Mouse (Mus musculus) forebrain, embryonic 14.5 days (tissue): ENCODE measurements around the gene H2-Ab1. TPM values are rescaled to one million over a fixed set of nuclear protein-coding genes. Genes with fewer than 3 reads are reported as not detected.
A peak's percentile ranks its signal among the peaks of the same experiment; 100 is the strongest.

ENCODE experiments used
- ATAC-seq: fragments of 200-750 bp; cut with Nextera tagmentation; 2 replicates; pipeline ENCODE4 v1.8.0; 2017; ENCODE audit warnings: mild to moderate bottlenecking, moderate library complexity
- DNase-seq: peaks from one replicate; pipeline ENCODE4 v3.0.0-alpha.2; 2015; ENCODE audit warnings: low spot score
- H3K27ac ChIP-seq: fragments of 300-500 bp; sonication (generic); 2 replicates; pipeline ENCODE4 v1.5.1; 2014; ENCODE audit warnings: low read depth, mild to moderate bottlenecking, control low read depth, low read length, moderate library complexity
- H3K27me3 ChIP-seq: fragments of 300-500 bp; sonication (generic); replicated peaks from 2 replicates; pipeline ENCODE4 v1.6.1; 2014; ENCODE audit warnings: low read length, control low read depth, mixed read lengths; ENCODE audit not compliant: control insufficient read depth, insufficient read depth
- H3K36me3 ChIP-seq: fragments of 300-500 bp; sonication (generic); 2 replicates; pipeline ENCODE4 v1.6.1; 2014; ENCODE audit warnings: low read length, control low read depth; ENCODE audit not compliant: control insufficient read depth, insufficient read depth
- H3K4me1 ChIP-seq: fragments of 300-500 bp; sonication (generic); 2 replicates; pipeline ENCODE4 v1.6.1; 2014; ENCODE audit warnings: antibody characterized with exemption, low read length, control low read depth; ENCODE audit not compliant: control insufficient read depth, insufficient read depth
- H3K4me2 ChIP-seq: fragments of 300-500 bp; sonication (generic); 2 replicates; pipeline ENCODE4 v1.6.1; 2014; ENCODE audit warnings: mild to moderate bottlenecking, control low read depth, low read length
- H3K4me3 ChIP-seq: fragments of 300-500 bp; sonication (generic); 2 replicates; pipeline ENCODE4 v1.5.1; 2014; ENCODE audit warnings: low read depth, low read length, control low read depth
- H3K9ac ChIP-seq: fragments of 300-500 bp; sonication (generic); 2 replicates; pipeline ENCODE4 v1.6.1; 2014; ENCODE audit warnings: mild to moderate bottlenecking, low read length, control low read depth, moderate library complexity
- H3K9me3 ChIP-seq: fragments of 300-500 bp; sonication (generic); replicated peaks from 2 replicates; pipeline ENCODE4 v1.6.1; 2016; ENCODE audit warnings: low read length, control low read depth, mixed read lengths; ENCODE audit not compliant: control insufficient read depth
- WGBS: fragments of 180-500 bp; shearing (Covaris S2); extraction: QIAGEN DNeasy Blood & Tissue Kit; methylation state at CpG from one replicate; pipeline ENCODE4 v1.1.7; 2014; 5-methylcytosine and 5-hydroxymethylcytosine counted together
- polyA plus RNA-seq: library from polyadenylated mRNA; unstranded; fragments of >200 nt; fragmentation: Nextera tagmentation; extraction: Ambion mirVana; gene quantifications from 2 replicates; pipeline ENCODE4 v1.2.1, GENCODE M21; 2014

The H2-Ab1 gene
- polyA plus RNA-seq, 1 experiment from 2014 or later: 1.4 TPM

GRCm38 (mm10) chr17:34263068-34263467, 5.6 kb downstream of the H2-Ab1 start:
- peak; percentile 95 for DNase-seq
- H3K9ac ChIP-seq: peak overlapping the region; percentile 33; the same call in 1 of the 2 replicates
- 2% methylated on average over 8 of the region's 8 CpGs for WGBS

DNA sequence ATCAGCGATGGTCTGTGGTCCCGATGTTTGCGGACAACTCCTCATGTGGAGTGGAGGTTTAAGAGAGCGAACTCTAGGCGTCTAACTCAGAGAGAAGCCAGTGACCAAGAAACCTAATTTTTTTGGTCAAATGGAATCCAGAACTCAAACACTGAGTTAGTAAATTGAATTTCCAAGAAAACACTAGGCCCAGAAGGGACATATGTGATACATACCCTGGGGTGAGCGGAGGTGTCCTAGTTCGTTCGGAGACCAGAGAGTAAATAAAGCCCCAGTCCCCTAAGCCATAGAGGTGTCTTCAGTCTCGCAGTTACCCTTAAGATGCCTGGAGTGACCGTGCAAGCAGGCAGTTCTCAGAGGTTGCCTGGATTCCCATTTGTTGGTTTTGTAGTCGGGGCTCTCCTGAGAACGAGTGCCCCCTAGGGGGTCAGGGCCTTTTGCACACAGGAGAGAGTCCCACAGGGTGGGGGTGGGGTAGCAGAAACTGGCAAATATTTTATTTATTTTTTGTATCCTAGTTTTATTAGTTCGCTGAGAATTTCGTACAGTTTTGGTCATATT, 6.4 kb downstream of the H2-Ab1 start:
- Histone ChIP-seq H3K9me3 (no peaks in the 10 kb centered on the region), H3K9ac (0 out of 2 replicates have a peak overlapping the region, but pooled peaks have one; percentile 33)
- peak; percentile 45 for DNase-seq

More at GRCm38 (mm10) chr17:34263068-34263467, 5.6 kb downstream of the H2-Ab1 start:
- ATAC-seq: peak; percentile 92
- H3K4me2 ChIP-seq: peak overlapping the region; percentile 83
- no peak overlapping the region for H3K27ac ChIP-seq
- H3K9me3 ChIP-seq: no peaks in the 10 kb centered on the region
- H3K36me3 ChIP-seq: no peaks in the 10 kb centered on the region
- H3K4me1 ChIP-seq: peaks cover 4% of the 10 kb centered on the region; the same call in 1 of the 2 replicates
- H3K27me3 ChIP-seq: peaks cover 19% of the 10 kb centered on the region
- peak overlapping the region; percentile 42 for H3K4me3 ChIP-seq

DNA sequence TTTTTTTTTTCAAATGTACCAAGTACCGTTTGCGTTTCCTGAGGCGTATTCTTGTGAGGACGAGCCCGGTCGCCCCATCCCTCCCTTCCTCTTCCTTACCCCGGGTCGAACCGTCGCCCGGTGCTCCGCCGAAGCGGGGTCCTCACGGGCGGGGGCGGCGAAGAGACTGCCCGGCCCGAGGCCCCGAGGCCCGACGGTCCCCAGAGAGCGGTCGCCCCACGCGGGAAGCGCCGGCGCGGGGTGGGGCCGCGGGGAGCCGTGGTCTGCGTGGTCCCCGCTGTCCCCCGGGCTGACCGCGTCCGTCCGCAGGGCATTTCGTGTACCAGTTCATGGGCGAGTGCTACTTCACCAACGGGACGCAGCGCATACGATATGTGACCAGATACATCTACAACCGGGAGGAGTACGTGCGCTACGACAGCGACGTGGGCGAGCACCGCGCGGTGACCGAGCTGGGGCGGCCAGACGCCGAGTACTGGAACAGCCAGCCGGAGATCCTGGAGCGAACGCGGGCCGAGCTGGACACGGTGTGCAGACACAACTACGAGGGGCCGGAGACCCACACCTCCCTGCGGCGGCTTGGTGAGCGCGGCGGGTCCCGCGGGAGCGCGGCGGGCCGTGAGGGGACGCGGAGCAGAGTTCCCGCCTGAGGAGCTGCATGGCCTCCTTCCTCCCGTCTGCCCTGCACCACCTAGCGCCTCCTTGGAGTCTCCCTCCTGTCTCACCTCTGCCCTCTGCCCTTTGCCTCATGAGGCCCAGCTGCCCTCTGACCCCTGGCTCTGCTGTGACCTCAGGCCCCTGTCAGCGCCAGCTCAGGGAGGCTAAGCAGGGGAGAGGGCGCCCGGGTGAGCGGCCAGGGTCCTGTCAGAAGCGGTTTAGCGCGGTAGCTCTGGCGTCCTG, 7.2 kb downstream of the H2-Ab1 start:
- H3K27ac ChIP-seq: no peak overlapping the region
- under 1% methylated on average over 79 of the region's 93 CpGs for WGBS
- peaks cover 19% of the 10 kb centered on the region for H3K27me3 ChIP-seq
- DNase-seq: peak; percentile 38
- H3K4me1 ChIP-seq: peaks cover 4% of the 10 kb centered on the region; the same call in 1 of the 2 replicates
- no peaks in the 10 kb centered on the region for H3K9me3 ChIP-seq
- H3K9ac ChIP-seq: peak overlapping the region; percentile 59
- peak overlapping the region; percentile 83 for H3K4me2 ChIP-seq
- ATAC-seq: peak; percentile 49
- no peaks in the 10 kb centered on the region for H3K36me3 ChIP-seq
- peak overlapping the region; percentile 42 for H3K4me3 ChIP-seq

More for the DNA sequence above, 6.4 kb downstream of the H2-Ab1 start:
- WGBS: 6% methylated on average over 14 of the region's 14 CpGs
- H3K36me3 ChIP-seq: no peaks in the 10 kb centered on the region
- peaks cover 19% of the 10 kb centered on the region for H3K27me3 ChIP-seq
- no peak overlapping the region for H3K27ac ChIP-seq
- peak overlapping the region; percentile 83 for H3K4me2 ChIP-seq
- no peak for ATAC-seq
- H3K4me3 ChIP-seq: peak overlapping the region; percentile 42
- H3K4me1 ChIP-seq: peaks cover 4% of the 10 kb centered on the region; the same call in 1 of the 2 replicates

DNA sequence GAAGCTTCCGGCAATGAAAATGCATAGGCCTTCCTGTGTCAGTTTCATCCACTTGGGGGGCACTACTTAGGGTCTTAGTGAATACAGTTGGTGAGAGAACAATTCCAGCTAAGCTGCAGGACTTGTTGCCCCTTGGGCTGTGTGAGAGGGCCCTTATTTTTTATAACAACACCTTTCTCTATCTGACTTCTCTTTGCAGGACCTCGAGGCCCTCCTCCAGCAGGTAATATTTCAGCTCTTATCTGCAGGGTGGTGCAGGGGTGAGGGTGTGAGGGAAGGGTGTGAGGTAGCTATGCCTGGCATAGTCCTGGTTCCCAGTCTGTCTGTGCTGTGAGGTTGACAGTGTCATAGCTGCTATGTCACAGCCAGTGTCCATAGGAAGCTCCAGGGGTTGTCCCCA, 10.8 kb downstream of the H2-Ab1 start:
- H3K4me1 ChIP-seq: peaks cover 4% of the 10 kb centered on the region; the same call in 1 of the 2 replicates
- WGBS: 80% methylated on average over 2 of the region's 2 CpGs
- no peak for ATAC-seq
- DNase-seq: no peak
- no peak overlapping the region for H3K9ac ChIP-seq
- no peaks in the 10 kb centered on the region for H3K36me3 ChIP-seq
- no peak overlapping the region for H3K4me2 ChIP-seq
- no peak overlapping the region for H3K4me3 ChIP-seq
- peaks cover 14% of the 10 kb centered on the region for H3K27me3 ChIP-seq
- no peaks in the 10 kb centered on the region for H3K9me3 ChIP-seq
- H3K27ac ChIP-seq: no peak overlapping the region

DNA sequence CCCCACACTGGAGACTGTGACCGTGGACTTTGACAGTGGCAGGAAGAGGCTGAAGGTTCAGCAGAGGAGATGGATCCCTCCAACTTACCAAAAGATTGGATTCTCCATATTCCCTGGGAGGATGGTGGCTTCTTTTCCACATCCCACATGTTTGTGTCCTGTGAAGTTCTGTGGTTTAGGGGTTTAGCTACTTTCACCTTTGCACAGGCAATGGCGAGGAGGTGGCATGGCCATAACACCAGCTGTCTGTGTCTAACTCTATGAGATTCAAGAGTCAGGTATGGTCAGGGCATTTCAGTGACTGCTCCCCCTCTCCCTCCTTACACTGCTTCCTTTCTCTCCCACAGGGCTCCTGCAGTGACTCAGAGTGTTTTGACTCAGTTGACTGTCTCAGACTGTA, 11.3 kb downstream of the H2-Ab1 start:
- Histone ChIP-seq H3K36me3 (no peaks in the 10 kb centered on the region), H3K27me3 (peaks cover 13% of the 10 kb centered on the region), H3K4me3 (no peak overlapping the region), H3K27ac (no peak overlapping the region), H3K4me2 (no peak overlapping the region), H3K9ac (no peak overlapping the region), H3K9me3 (no peaks in the 10 kb centered on the region), H3K4me1 (peaks cover 4% of the 10 kb centered on the region; the same call in 1 of the 2 replicates)
- WGBS: 95% methylated on average over 2 of the region's 2 CpGs
- DNase-seq (no peak), ATAC-seq (no peak)

DNA sequence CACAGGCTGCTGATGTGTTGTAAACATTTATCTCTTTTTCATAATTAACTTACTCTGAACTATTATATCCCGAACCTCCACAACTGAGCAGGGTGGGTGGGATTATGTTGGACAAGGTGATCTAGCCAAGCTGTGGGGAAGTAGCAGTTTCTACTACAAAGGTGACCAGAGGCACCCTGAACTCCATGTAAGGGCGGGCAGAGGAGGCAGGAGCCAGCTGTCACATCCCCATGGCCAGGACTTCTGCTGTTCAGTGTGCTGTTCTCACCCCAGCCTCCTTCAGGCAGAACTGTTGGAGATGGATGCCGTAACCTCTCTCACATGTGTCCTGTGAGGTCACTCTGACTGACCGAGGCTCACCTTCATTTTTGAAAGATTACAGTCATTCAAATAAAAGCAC, 12.3 kb downstream of the H2-Ab1 start:
- H3K4me2 ChIP-seq: no peak overlapping the region

GRCm38 (mm10) chr17:34270230-34270629, 12.7 kb downstream of the H2-Ab1 start:
- ATAC-seq (no peak), DNase-seq (no peak)
- H3K9me3 ChIP-seq: no peaks in the 10 kb centered on the region
- no peaks in the 10 kb centered on the region for H3K4me1 ChIP-seq
- no peak overlapping the region for H3K4me2 ChIP-seq
- no peak overlapping the region for H3K9ac ChIP-seq
- WGBS: 90% methylated on average over 2 of the region's 2 CpGs
- H3K4me3 ChIP-seq: no peak overlapping the region
- no peak overlapping the region for H3K27ac ChIP-seq
- H3K36me3 ChIP-seq: no peaks in the 10 kb centered on the region
- no peaks in the 10 kb centered on the region; the same call in 1 of the 2 replicates for H3K27me3 ChIP-seq

More for the DNA sequence above, 12.3 kb downstream of the H2-Ab1 start:
- H3K27ac ChIP-seq: no peak overlapping the region
- no peak for ATAC-seq
- peaks cover 4% of the 10 kb centered on the region; the same call in 1 of the 2 replicates for H3K27me3 ChIP-seq
- no peak overlapping the region for H3K9ac ChIP-seq
- DNase-seq: no peak
- WGBS: 74% methylated on average over 4 of the region's 4 CpGs
- no peaks in the 10 kb centered on the region for H3K9me3 ChIP-seq
- 0 out of 2 replicates have a peak, but pooled peaks cover 2% of the 10 kb centered on the region for H3K4me1 ChIP-seq
- H3K36me3 ChIP-seq: no peaks in the 10 kb centered on the region
- H3K4me3 ChIP-seq: no peak overlapping the region

- Histone ChIP-seq H3K4me3 (no peak overlapping the region), H3K9me3 (no peaks in the 10 kb centered on the region), H3K27ac (no peak overlapping the region), H3K27me3 (no peaks in the 10 kb centered on the region; the same call in 1 of the 2 replicates), H3K4me2 (no peak overlapping the region), H3K36me3 (no peaks in the 10 kb centered on the region), H3K4me1 (no peaks in the 10 kb centered on the region), H3K9ac (no peak overlapping the region)
- WGBS: 85% methylated on average over 2 of the region's 2 CpGs
- ATAC-seq (no peak), DNase-seq (no peak)
Measured at GRCm38 (mm10) chr17:34270940-34271339, 13.5 kb downstream of the H2-Ab1 start.
